Mouse (Mus musculus): ENCODE data around the gene Impad1. TPM values are rescaled to one million over a fixed set of nuclear protein-coding genes. Genes with fewer than 3 reads are reported as not detected.

Gene Impad1
- 2.2 and 3.6 TPM in 2 replicates for polyA plus RNA-seq (2012; ENCODE audit: low replicate concordance)

GRCm38 (mm10) chr4:4792992-4793834 lies at the start of gene Impad1:
TSS of gene Impad1 (minus strand) at chr4:4793355.

Data from leukemia stem cell, adult 10-12 weeks (primary cell).